Mouse (Mus musculus) kidney, embryonic 16.5 days (tissue): ENCODE measurements at regions not wholly inside any gene's neighbourhood (a gene's known extent, or its start where the extent isn't known, plus 50 kb on each side); places are given as distances from the start of the nearest gene placed in this dataset.

Experiments
- ATAC-seq: fragments of 200-750 bp; cut with Nextera tagmentation; 2 replicates; pipeline ENCODE4 v1.8.0; 2017; ENCODE audit warnings: moderate TSS enrichment; ENCODE audit not compliant: low FRiP score, low TSS enrichment
- H3K27ac ChIP-seq: fragments of 300-500 bp; sonication (generic); 2 replicates; pipeline ENCODE4 v1.5.1; 2014; ENCODE audit warnings: low read length
- H3K27me3 ChIP-seq: fragments of 300-500 bp; sonication (generic); 2 replicates; pipeline ENCODE4 v1.6.1; 2014; ENCODE audit warnings: low read length, control low read depth, mixed read lengths; ENCODE audit not compliant: insufficient read depth
- H3K36me3 ChIP-seq: fragments of 300-500 bp; sonication (generic); 2 replicates; pipeline ENCODE4 v1.6.1; 2014; ENCODE audit warnings: low read length, control low read depth, mixed read lengths; ENCODE audit not compliant: insufficient read depth
- H3K4me1 ChIP-seq: fragments of 300-500 bp; sonication (generic); 2 replicates; pipeline ENCODE4 v1.6.1; 2014; ENCODE audit warnings: low read length, control low read depth, mixed read lengths; ENCODE audit not compliant: insufficient read depth
- H3K4me2 ChIP-seq: fragments of 300-500 bp; sonication (generic); replicated peaks from 2 replicates; pipeline ENCODE4 v1.6.1; 2014; ENCODE audit warnings: low read depth, low read length
- H3K4me3 ChIP-seq: fragments of 300-500 bp; sonication (generic); 2 replicates; pipeline ENCODE4 v1.5.1; 2014; ENCODE audit warnings: mild to moderate bottlenecking, low read length
- H3K9ac ChIP-seq: fragments of 300-500 bp; sonication (generic); replicated peaks from 2 replicates; pipeline ENCODE4 v1.6.1; 2014; ENCODE audit warnings: low read length
- H3K9me3 ChIP-seq: fragments of 300-500 bp; sonication (generic); 2 replicates; pipeline ENCODE4 v1.6.1; 2016; ENCODE audit warnings: low read length, control low read depth
- WGBS: fragments of 180-500 bp; shearing (Covaris S2); extraction: QIAGEN DNeasy Blood & Tissue Kit; methylation state at CpG from one replicate; pipeline ENCODE4 v1.1.7; 2014; 5-methylcytosine and 5-hydroxymethylcytosine counted together

DNA sequence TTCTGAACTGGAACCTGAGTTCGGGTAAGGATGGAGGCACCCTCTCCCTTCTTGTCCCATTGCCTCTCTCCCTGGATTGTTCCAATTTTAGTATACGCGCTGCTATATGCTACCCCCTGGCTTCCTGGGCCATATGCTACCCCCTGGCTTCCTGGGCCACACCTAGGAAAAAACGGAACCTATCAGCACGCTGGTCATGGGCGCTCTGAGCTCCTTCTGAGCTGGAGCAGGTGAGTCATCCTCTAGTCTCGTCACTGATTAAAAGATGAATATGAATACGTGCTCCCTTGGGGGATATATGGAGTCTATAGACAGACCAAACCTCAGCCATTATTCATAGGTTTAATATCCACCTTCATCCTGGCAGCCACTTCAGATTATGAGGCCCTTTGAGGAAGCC is 96.1 kb upstream of the Il12b start:
- Histone ChIP-seq H3K9me3 (no peaks in the 10 kb centered on the region), H3K4me2 (no peak overlapping the region), H3K27ac (no peak overlapping the region), H3K4me1 (no peaks in the 10 kb centered on the region), H3K36me3 (no peaks in the 10 kb centered on the region), H3K4me3 (no peak overlapping the region), H3K9ac (no peak overlapping the region), H3K27me3 (no peaks in the 10 kb centered on the region)
- WGBS: 77% methylated on average over 8 of the region's 8 CpGs
- no peak for ATAC-seq

GRCm38 (mm10) chr11:44316061-44316460 is 83.8 kb upstream of the Il12b start:
- H3K9ac ChIP-seq: no peak overlapping the region
- H3K4me1 ChIP-seq: no peaks in the 10 kb centered on the region
- H3K36me3 ChIP-seq: no peaks in the 10 kb centered on the region
- ATAC-seq: no peak
- H3K9me3 ChIP-seq: peaks cover 2% of the 10 kb centered on the region; the same call in 1 of the 2 replicates
- H3K27ac ChIP-seq: no peak overlapping the region
- 84% methylated on average over 8 of the region's 8 CpGs for WGBS
- no peak overlapping the region for H3K4me3 ChIP-seq
- no peaks in the 10 kb centered on the region for H3K27me3 ChIP-seq
- H3K4me2 ChIP-seq: no peak overlapping the region

- no peaks in the 10 kb centered on the region for H3K27me3 ChIP-seq
- no peak overlapping the region for H3K27ac ChIP-seq
- no peaks in the 10 kb centered on the region for H3K36me3 ChIP-seq
- H3K4me1 ChIP-seq: no peaks in the 10 kb centered on the region
- H3K4me3 ChIP-seq: no peak overlapping the region
- 62% methylated on average over 3 of the region's 3 CpGs for WGBS
- H3K9ac ChIP-seq: no peak overlapping the region
- no peak overlapping the region for H3K4me2 ChIP-seq
- ATAC-seq: no peak
- H3K9me3 ChIP-seq: peaks cover 2% of the 10 kb centered on the region; the same call in 1 of the 2 replicates
Measured at GRCm38 (mm10) chr11:44319136-44319535, 80.7 kb upstream of the Il12b start.

GRCm38 (mm10) chr11:44323314-44323713 is 76.5 kb upstream of the Il12b start:
- H3K4me1 ChIP-seq: no peaks in the 10 kb centered on the region
- H3K27ac ChIP-seq: no peak overlapping the region
- H3K4me2 ChIP-seq: no peak overlapping the region
- no peak overlapping the region for H3K9ac ChIP-seq
- no peak overlapping the region for H3K4me3 ChIP-seq
- 49% methylated on average over 2 of the region's 2 CpGs for WGBS
- H3K9me3 ChIP-seq: peaks cover 2% of the 10 kb centered on the region; the same call in 1 of the 2 replicates
- no peaks in the 10 kb centered on the region for H3K27me3 ChIP-seq
- ATAC-seq: no peak
- H3K36me3 ChIP-seq: no peaks in the 10 kb centered on the region

GRCm38 (mm10) chr11:44325066-44325465 is 74.8 kb upstream of the Il12b start:
- no peaks in the 10 kb centered on the region for H3K36me3 ChIP-seq
- H3K27ac ChIP-seq: no peak overlapping the region
- H3K4me3 ChIP-seq: no peak overlapping the region
- H3K27me3 ChIP-seq: no peaks in the 10 kb centered on the region
- no peaks in the 10 kb centered on the region for H3K4me1 ChIP-seq
- peaks cover 2% of the 10 kb centered on the region; the same call in 1 of the 2 replicates for H3K9me3 ChIP-seq
- H3K9ac ChIP-seq: no peak overlapping the region
- H3K4me2 ChIP-seq: no peak overlapping the region
- no peak for ATAC-seq
- 92% methylated on average over 4 of the region's 4 CpGs for WGBS

- Histone ChIP-seq H3K9me3 (peaks cover 2% of the 10 kb centered on the region; the same call in 1 of the 2 replicates), H3K27ac (no peak overlapping the region), H3K36me3 (no peaks in the 10 kb centered on the region), H3K4me3 (no peak overlapping the region), H3K9ac (no peak overlapping the region), H3K4me2 (no peak overlapping the region), H3K27me3 (no peaks in the 10 kb centered on the region), H3K4me1 (no peaks in the 10 kb centered on the region)
- WGBS: 86% methylated on average over 11 of the region's 11 CpGs
- ATAC-seq: no peak
Measured at GRCm38 (mm10) chr11:44325525-44325924, 74.3 kb upstream of the Il12b start.

- Histone ChIP-seq H3K4me3 (no peak overlapping the region), H3K9ac (no peak overlapping the region), H3K36me3 (no peaks in the 10 kb centered on the region), H3K27me3 (peaks cover 5% of the 10 kb centered on the region; the same call in 1 of the 2 replicates), H3K27ac (no peak overlapping the region), H3K4me1 (no peaks in the 10 kb centered on the region), H3K9me3 (no peaks in the 10 kb centered on the region), H3K4me2 (no peak overlapping the region)
- 68% methylated on average over 4 of the region's 4 CpGs for WGBS
- no peak for ATAC-seq
Measured at GRCm38 (mm10) chr11:44329503-44329902, 70.4 kb upstream of the Il12b start.

GRCm38 (mm10) chr11:44330438-44330837 is 69.4 kb upstream of the Il12b start:
- Histone ChIP-seq H3K4me1 (no peaks in the 10 kb centered on the region), H3K36me3 (no peaks in the 10 kb centered on the region), H3K9ac (no peak overlapping the region), H3K27me3 (peaks cover 5% of the 10 kb centered on the region; the same call in 1 of the 2 replicates), H3K4me2 (no peak overlapping the region), H3K27ac (no peak overlapping the region), H3K4me3 (no peak overlapping the region), H3K9me3 (no peaks in the 10 kb centered on the region)
- no peak for ATAC-seq
- WGBS: 60% methylated on average over 6 of the region's 6 CpGs

- H3K9ac ChIP-seq: no peak overlapping the region
- peaks cover 5% of the 10 kb centered on the region; the same call in 1 of the 2 replicates for H3K27me3 ChIP-seq
- H3K36me3 ChIP-seq: no peaks in the 10 kb centered on the region
- WGBS: 36% methylated on average over 15 of the region's 15 CpGs
- H3K27ac ChIP-seq: no peak overlapping the region
- peak; percentile 49; the same call in 1 of the 2 replicates for ATAC-seq
- H3K9me3 ChIP-seq: no peaks in the 10 kb centered on the region
- H3K4me1 ChIP-seq: no peaks in the 10 kb centered on the region
- no peak overlapping the region for H3K4me3 ChIP-seq
- H3K4me2 ChIP-seq: peak overlapping the region; percentile 16; the same call in 1 of the 2 replicates
Measured at GRCm38 (mm10) chr11:44330851-44331773, 68.8 kb upstream of the Il12b start.

GRCm38 (mm10) chr11:44331774-44332129 is 68.1 kb upstream of the Il12b start:
- Histone ChIP-seq H3K36me3 (no peaks in the 10 kb centered on the region), H3K4me2 (no peak overlapping the region), H3K9me3 (no peaks in the 10 kb centered on the region), H3K27me3 (peaks cover 5% of the 10 kb centered on the region; the same call in 1 of the 2 replicates), H3K9ac (no peak overlapping the region), H3K27ac (no peak overlapping the region), H3K4me3 (no peak overlapping the region), H3K4me1 (no peaks in the 10 kb centered on the region)
- WGBS: 63% methylated on average over 4 of the region's 4 CpGs
- no peak for ATAC-seq
